ENCODE assay signal across 8 mouse cellular contexts in genomic region chr4:87229224-87229959, GRCm38 (mm10). TPM values are rescaled to one million over a fixed set of nuclear protein-coding genes. Genes with fewer than 3 reads are reported as not detected.
DNase-seq lines count a peak whose midpoint lies in the region; ATAC-seq lines count a peak whose summit lies in the region.

No protein-coding gene starts in this region.

- no peak for DNase-seq in kidney, adult 11 months
- peak; percentile 44 for DNase-seq in embryo, embryonic 10 days (ENCODE audit: low spot score)
- DNase-seq in hindbrain, embryonic 10.5 days (ENCODE audit: low spot score) = peak; percentile 35
- no peak for DNase-seq in frontal cortex, postnatal 25 days (ENCODE audit: low spot score in 2 of 2)
- no peak for DNase-seq in thymus, postnatal 10 days (ENCODE audit: low spot score in 2 of 2)
- no peak for DNase-seq in thymus, postnatal 4 days

- no peaks in the 10 kb centered on the region for H3K36me3 ChIP-seq in kidney, embryonic 14.5 days (ENCODE audit: control insufficient read depth, insufficient read depth, low read length)
- no peaks in the 10 kb centered on the region for H3K36me3 ChIP-seq in hindbrain, embryonic 10.5 days
- no peaks in the 10 kb centered on the region for H3K36me3 ChIP-seq in midbrain, embryonic 12.5 days

- H3K27ac ChIP-seq in kidney, embryonic 14.5 days (ENCODE audit: low read depth, low read length) = no peak overlapping the region
- peak overlapping the region; percentile 82 for H3K27ac ChIP-seq in hindbrain, embryonic 10.5 days
- H3K27ac ChIP-seq in midbrain, embryonic 12.5 days (replicated peaks) = peak overlapping the region; percentile 50; the same call in 1 of the 2 replicates

- ATAC-seq in kidney, embryonic 14.5 days (ENCODE audit: low FRiP score, low TSS enrichment) = peak; percentile 58; the same call in 1 of the 2 replicates
- peak; percentile 67 for ATAC-seq in midbrain, embryonic 12.5 days (ENCODE audit: low FRiP score, low read depth)

- 20% methylated on average over 14 of the region's 14 CpGs for WGBS in kidney, embryonic 14.5 days
- 18% methylated on average over 14 of the region's 14 CpGs for WGBS in hindbrain, embryonic 10.5 days
- 14% methylated on average over 14 of the region's 14 CpGs for WGBS in midbrain, embryonic 12.5 days

- H3K4me2 ChIP-seq in kidney, embryonic 14.5 days (replicated peaks; ENCODE audit: low read depth, low read length) = peak overlapping the region; percentile 97
- H3K4me2 ChIP-seq in midbrain, embryonic 12.5 days (replicated peaks) = peak overlapping the region; percentile 90

- H3K9ac ChIP-seq in kidney, embryonic 14.5 days (ENCODE audit: low read depth, low read length) = 0 out of 2 replicates have a peak overlapping the region, but pooled peaks have one; percentile 38
- peak overlapping the region; percentile 59 for H3K9ac ChIP-seq in midbrain, embryonic 12.5 days (replicated peaks)

- H3K4me3 ChIP-seq in kidney, embryonic 14.5 days (ENCODE audit: low read length) = peak overlapping the region; percentile 49
- H3K4me3 ChIP-seq in hindbrain, embryonic 10.5 days = peak overlapping the region; percentile 67
- peak overlapping the region; percentile 57 for H3K4me3 ChIP-seq in midbrain, embryonic 12.5 days

- H3K27me3 ChIP-seq in kidney, embryonic 14.5 days (ENCODE audit: control insufficient read depth, insufficient read depth, low read length) = peaks cover 26% of the 10 kb centered on the region
- peaks cover 31% of the 10 kb centered on the region for H3K27me3 ChIP-seq in hindbrain, embryonic 10.5 days (ENCODE audit: insufficient read depth, poor library complexity, severe bottlenecking)
- peaks cover 19% of the 10 kb centered on the region; the same call in 1 of the 2 replicates for H3K27me3 ChIP-seq in midbrain, embryonic 12.5 days

- no peaks in the 10 kb centered on the region for H3K9me3 ChIP-seq in kidney, embryonic 14.5 days (ENCODE audit: control insufficient read depth, low read length)
- no peaks in the 10 kb centered on the region for H3K9me3 ChIP-seq in hindbrain, embryonic 10.5 days
- H3K9me3 ChIP-seq in midbrain, embryonic 12.5 days = no peaks in the 10 kb centered on the region

- H3K4me1 ChIP-seq in kidney, embryonic 14.5 days (ENCODE audit: control insufficient read depth, insufficient read depth, low read length) = peaks cover 3% of the 10 kb centered on the region; the same call in 1 of the 2 replicates
- peaks cover 16% of the 10 kb centered on the region for H3K4me1 ChIP-seq in hindbrain, embryonic 10.5 days (replicated peaks)
- H3K4me1 ChIP-seq in midbrain, embryonic 12.5 days = peaks cover 15% of the 10 kb centered on the region

RNA-seq across cellular contexts. Expression of gene Slc24a2, which starts 0.9 kb away (rescaled TPM):
- not detected in 2 replicates for polyA plus RNA-seq in kidney, embryonic 14.5 days (2014; fragmentation: Nextera tagmentation; extraction: Ambion mirVana)
- 0.39 and 0.41 TPM in 2 replicates for polyA plus RNA-seq in hindbrain, embryonic 10.5 days (2016; fragmentation: Nextera tagmentation; extraction: Ambion mirVana)
- polyA plus RNA-seq in midbrain, embryonic 12.5 days (2016; fragmentation: Nextera tagmentation; extraction: Ambion mirVana) = 1.7 and 1.9 TPM in 2 replicates

Comparison
In these comparisons a context has a peak if more than half of its experiments do, and no peak if none do; other contexts are left out.
1. DNase-seq: peak in embryo, embryonic 10 days (single experiment) and hindbrain, embryonic 10.5 days (single experiment); none in kidney, adult 11 months (single experiment), frontal cortex, postnatal 25 days (0 of 2), thymus, postnatal 10 days (0 of 2) and thymus, postnatal 4 days (single experiment).
2. Peak in every context shown above with its lines, with median percentiles within 50 percentile points of each other: H3K4me3 ChIP-seq.